Mouse (Mus musculus) monocyte, adult 2 months (primary cell): ENCODE measurements around the gene Podxl.

ENCODE experiments used
- DNase-seq, 2 experiments: peaks; one replicate each; pipeline ENCODE4 v3.0.0; 2022; ENCODE audit warnings: low spot score in 2 of 2, low read depth in 1 of 2

The Podxl gene

DNA sequence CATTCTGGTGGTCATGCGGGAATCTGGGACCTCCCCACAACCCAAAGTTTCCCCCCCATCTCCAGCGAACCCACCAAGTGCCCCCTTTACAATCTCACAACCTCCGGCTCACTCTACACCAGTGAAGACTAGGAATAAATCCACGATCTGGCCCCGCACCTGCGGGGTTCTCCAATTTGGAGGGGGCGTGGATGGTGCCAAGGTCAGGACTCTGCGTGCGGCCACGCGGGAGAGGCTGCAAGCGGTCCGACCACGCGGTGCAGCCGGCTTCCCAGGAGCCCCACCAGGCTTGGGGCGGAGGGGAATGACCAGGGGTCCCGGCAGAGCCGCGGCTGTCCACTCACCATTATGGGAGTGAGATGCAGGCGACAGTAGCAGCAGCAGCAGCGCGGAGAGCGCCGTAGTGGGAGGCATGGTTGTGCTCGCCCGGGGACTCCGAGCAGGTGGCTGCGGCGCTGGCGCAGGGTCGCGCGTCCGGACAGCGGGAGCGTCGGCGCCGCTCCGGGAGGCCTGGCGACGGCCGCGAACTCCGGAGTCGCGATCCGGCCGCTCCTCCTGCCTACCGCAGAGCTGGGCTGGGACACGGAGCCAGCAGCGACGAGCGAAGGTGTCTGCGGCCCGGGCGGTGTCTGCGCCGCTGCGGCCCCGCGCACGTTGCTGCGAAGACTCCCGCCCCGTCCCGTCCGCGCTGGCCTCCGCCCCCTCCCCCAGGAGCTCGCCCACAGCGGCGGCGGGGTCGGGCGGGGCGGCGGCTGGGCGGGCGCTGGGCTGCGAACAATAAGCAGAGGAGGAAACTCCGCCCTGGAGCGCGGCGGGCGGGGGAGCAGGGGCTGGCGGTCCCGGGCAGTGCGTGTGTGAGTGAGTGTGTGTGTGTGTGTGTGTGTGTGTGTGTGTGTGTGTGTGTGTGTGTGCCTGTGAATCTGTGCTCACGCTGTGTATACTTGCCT, at the start of gene Podxl:
Gene Podxl (minus strand): TSS at position 747 of the 947 bp plus-strand sequence.
- no peak for DNase-seq

DNA sequence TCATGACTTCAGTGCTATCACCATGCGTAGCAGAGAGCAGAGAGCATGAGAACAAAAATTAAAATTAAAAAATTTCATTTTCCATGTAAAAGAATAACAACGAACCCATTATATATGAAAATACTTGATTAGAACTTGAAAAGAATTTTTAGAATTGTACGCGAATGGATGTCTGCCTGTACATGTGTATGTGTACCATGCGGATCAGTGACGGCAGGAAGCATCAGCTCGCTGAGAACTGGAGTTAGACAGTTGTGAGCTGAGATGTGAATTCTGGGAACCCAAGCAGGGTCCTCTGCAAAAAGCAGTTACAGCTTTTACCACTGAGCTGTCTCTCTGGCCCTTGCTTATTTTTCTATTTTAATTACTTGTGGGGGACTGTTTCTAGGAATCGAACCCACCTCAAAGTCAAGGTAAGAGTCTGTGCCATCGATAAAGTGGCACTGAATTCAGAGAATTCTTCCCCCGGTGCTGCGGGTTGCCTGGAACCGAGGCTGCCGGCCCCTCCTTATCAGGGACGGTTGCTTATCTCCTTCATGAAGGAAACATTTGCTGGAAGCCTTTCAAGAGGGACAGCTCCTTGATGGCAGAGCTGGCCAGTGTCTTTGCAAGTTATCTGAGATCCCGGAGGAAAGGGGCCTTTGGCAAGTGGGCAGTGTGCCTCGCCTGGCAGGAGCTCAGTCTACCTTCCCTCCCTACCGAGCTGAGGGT, 48.9 kb upstream of the Podxl start:
- no peak for DNase-seq

DNA sequence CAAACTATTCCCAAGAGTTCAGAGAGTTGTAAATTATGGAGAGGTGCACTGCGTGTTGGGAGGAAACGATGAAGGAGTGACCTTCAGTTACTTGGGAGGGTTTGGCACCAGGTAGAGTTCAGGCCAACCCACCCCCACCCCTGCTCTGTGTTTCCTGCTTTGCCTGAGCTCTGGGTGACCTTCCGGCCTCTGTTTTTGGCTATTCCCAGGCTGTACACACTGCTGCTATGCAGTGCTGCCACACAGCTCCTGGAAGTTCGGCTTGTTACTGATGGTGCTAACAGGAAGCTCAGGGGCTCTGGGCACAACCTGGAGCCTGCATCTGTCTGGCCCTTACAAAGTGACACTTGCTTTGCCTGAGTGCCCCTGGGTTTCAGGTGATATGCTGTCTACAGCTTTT, 42.6 kb upstream of the Podxl start:
- DNase-seq = no peak

DNA sequence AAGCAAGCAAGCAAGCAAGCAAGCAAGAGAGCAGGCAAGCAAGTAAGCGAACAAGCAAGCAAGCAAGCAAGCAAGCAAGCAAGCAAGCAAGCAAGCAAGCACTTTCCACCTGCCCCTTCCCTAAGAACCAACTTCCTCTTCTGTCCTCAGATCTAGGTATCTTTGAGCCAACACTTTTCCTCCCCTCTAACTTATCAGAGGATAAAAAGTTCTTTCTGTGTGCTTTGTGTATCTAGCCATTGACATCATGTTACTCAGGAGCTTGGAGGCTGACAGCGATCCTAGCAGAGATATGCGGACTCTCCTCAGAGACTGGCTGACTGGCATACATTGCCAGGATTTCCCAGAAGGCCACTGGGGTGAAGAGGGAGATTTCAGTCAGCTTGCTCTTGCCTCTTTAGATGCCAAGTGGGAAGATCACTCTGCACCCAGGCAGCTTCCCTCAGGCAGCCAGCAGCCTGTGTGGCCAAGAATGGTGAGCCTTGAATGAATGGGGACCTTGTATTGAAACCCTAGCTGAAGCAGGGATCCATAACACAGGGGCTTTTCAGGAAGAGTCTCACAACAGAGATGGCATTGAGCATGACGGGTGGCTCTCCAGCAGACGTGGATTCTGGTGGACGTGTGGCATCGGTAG, 41.0 kb upstream of the Podxl start:
- DNase-seq = no peak

DNA sequence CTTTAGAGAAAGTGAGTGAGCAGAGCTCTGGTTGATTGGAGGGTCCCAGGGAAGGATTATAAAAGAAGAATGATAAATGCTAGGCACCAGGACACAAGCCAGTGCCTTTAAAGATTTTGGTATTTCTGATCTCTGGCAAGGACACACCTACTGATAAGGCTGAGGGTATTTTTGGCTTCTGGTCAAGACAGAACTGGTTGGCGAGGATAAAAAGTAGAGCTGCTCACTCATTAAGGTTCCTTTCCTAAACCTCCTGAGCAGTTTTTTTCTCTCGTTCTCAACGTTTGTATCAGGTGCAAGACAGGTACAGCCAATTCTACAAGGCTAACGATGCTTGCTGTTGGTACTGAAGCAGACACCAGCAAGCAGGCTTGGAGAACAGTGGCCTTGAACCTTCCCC, 38.7 kb upstream of the Podxl start:
- DNase-seq = no peak

DNA sequence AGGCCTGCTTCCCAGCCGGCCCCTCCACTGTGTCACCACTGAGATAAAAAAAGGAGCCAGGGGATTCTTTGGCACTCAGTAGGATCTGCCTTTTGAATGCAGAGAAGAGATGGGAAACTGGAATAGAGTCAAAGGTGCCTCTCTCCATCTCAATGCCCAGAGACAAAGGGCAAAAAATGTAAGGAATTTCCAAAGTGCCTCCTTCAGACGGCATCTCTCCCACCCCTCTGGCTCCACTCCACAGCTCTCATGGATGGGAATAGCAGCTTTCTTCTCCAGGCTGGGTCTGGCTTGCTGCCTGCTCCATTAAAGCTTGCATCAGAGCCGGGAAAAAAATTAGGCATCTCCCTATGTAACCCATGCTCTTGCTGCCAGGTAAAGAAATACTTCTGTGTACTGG, 37.4 kb upstream of the Podxl start:
- no peak for DNase-seq

DNA sequence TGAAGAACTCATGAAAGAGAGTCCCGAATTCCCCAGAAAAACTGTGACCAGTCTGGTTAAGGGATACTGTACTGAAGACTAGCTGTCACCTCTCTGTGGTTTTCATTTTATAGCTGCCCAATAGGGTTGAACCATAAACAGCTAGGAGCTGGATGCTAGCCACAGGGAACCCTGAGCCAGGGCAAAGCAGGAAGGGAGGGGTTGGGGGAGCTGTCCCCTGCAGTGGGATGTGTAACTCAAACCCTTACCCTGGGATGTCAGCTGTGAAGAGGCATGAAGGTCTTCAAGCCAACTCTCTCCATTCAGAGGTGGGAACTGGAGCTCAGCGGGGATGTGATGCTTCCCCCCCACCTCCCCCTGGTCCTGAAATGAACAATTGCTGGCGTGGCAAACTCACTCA, 36.1 kb upstream of the Podxl start:
- no peak for DNase-seq

DNA sequence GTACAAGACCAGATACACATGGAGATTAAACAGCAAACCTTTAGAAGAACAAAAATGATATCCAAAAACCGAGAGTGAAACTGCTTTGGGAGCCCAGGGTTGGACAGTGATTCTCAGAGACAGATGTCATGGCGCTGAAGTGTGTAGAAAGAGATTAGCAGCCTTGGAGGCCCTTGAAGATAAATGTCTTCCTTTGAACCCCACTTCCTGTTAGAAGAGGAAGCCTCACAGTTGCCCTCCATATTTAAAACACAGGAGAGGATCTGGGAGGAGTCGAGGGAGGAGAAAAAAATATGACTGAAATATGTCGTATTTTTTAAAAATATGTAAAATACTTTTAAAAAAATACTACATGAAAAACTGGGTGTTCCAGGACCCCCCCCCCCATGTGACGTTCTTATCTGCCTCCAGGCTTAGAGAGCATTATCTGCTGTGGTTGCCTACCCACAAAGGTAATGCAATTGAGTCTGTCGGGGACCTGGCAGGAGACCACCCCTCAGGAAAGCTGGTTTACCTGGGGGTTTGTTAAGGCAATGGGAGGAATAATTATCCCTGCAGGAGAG, 34.6 kb upstream of the Podxl start:
- DNase-seq = no peak

DNA sequence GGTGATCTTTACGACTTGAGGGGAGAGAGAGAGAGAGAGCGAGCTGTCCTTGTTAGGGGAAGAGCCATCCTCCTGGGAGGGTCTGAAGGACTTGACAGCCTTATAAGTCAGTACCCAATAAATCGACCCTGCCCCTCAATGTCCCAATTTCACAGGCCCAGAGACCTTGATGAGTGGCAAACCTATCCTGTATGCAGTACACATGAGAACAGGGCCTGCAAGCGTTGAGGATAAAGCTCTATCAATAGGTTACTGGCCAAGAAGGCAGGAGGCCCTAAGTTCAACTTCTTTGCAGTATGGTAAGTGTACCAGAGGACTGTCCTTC, 33.3 kb upstream of the Podxl start:
- DNase-seq = no peak

DNA sequence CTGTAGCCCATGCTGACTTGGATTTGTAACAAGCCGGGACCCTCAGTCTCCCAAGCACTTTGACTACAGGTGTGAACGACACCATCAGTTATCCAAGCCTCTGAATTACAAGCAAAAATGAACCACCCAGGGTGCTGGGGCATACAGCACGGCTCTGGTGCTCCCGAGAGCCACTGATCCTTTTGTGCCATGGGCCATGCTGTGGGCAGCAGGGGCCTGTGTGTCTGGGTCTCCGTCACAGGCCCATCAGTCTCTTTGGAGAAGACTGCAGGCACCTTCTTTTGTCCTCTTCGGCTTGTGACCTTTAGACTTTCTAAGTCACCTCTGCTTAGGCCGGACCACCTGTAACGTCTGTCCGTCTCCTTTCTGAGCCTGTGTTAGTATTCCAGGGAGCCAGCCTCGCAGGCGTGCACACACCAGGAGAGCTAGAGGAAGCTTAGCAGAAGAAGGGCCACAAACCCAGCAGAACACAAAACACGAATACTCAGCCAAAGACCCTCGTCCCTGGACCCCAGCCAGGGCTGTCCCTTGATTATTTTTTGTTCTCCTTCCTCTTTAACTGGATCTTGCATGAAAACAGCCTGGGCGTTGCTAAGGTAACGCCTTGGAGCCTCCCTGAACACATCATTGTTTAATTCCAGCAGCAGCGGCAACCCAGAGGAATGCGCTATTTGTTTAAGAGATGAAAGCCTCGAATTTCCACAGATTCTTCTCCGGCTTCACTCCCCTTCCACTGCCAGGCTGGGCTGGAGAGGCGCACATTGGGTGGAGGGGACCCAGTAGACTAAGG, 32.8 kb upstream of the Podxl start:
- DNase-seq = no peak

DNA sequence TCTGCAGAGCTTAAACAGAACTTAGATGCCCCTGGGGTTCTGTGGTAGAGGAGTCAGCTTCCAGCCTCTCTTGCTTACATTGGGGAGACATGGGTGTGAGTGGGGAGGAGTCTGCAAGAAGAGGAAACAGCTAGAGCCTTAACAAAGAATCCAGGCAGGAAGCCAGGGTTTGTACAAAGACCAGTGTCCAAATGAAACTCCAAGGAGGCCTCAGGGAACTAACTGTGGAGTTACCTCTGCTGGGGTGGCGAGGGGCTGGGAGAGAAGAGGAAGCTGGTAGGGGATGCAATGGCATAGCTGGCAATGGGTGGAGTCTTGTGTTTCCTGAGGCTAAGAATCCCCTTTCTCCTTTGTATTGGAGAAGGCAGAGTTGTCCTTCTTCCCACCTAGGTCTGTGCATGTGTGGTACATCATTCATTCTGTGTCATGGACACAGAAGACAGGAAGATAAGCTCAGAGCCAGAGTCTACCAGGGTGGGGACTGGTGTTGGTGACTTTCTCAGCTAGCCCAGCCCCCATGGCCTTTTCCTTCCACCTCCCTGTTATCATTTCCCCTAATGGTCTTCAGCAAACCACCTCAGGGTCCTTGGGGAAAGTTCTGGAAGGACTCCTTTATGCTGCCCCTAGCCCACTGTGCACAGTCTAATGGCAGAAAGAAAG, 28.9 kb upstream of the Podxl start:
- DNase-seq = no peak

DNA sequence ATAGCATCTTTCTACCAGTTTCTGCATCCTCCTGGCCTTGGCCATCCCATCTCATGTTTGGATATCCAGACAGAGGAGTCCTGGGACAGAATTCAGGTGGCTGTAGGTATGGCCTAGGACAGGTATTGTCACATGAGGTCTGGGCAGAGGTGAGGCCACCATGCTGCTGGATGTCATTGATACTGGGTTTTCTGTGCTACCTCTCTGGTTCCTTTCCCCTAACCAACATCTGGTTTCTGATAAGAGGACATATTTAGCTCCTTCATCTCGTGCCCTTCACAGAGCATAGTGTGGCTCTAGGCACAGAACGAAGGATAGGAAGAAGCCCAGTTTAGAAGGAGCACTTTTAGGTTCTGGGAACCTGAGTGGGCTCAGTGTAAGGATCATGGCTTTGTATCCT, 28.3 kb upstream of the Podxl start:
- DNase-seq = no peak

DNA sequence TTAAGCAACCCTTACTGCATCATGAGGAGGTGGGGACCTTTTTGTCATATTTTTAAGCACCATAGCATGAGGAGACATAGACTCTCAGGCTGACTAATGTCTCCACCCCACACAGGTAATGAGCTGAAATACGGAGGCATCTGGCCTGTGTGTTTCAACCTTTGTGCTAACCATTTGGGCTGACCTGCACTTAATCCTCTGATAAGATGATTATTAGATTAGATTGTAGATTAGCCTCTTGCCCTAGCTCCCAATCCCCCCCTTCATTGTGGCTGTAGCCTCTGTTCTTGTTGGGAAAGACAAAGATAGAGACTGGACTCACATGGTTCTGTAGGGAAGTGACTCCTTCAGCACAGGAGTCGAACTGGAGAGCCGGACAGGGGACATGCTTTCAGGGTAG, 27.9 kb upstream of the Podxl start:
- no peak for DNase-seq

DNA sequence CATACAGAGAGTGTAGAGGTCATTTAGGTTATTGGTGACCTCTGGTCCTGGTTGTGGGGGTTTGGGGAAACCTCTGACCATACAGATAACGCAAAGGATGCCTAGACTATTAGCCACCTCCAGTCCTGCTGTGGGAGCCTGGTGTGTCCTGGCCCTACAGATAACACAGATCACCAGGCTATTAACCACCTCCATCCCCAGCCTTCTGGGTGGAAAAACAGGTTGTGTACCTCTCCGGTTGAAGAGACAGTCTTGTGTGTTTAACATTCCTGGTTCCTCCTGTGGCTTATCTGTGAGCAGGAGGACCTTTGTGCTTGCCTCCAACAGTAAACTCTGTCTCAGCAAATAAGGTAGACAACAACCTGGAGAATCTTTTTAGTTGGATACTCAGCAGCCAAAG, 27.0 kb upstream of the Podxl start:
- DNase-seq = no peak

DNA sequence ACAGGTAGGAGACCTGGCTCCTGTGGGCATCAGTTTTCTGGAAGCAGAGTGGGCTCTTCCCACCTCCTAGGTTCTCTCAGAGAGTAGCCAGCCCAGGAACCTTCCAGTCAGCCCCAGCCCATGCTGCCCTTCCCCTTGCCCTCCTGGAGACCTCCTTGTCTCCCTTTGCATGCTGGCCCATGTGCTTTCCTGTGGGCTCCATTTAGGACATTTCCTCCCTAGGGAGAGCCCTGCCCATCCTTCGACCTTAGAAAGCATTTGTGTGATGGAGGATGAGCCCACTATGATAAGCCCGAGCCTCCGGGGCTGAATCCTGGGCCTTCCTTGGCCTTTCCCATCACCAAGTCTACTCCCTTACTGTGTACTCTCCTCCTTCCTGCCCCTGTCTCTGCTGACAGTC, 25.5 kb upstream of the Podxl start:
- DNase-seq = no peak

DNA sequence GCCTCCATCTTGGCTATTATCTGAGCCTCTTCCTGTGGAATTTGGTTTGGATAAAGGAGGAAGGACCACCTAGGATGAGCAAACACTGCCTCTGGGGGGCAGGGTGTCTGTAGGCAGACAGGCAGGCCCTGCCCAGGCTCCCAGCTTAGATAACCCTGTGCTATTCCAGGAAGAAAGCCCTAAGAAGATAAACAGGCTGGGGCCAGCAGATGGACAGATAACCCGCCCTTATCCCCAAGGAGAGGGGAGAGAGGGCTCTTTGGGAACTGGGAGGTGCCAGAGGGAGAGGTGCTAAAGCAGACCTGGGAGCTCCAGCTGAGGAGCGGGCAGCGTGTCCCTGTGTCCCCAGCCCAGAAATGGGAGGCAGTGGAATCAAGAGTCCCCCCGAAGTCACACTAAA, 23.9 kb upstream of the Podxl start:
- no peak for DNase-seq

DNA sequence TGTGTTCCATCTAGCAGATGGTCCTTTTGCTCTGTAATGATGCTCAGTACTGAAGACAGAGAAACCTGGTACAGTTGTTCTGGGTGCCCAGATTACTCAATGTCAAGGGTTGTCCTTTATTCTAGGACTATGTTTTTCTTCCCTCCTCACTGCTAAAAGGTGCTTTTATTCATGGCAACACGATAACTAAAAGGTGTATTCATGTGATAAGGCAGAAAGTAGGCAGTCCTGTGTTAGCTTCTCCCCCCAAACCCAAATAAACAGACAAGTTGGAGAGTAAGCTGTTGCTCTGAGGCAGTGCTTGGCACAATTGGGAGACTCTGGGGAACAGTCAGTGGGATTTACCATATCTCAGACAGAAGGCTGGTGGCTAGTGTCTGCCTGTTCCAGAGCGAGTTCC, 22.3 kb upstream of the Podxl start:
- DNase-seq = no peak

DNA sequence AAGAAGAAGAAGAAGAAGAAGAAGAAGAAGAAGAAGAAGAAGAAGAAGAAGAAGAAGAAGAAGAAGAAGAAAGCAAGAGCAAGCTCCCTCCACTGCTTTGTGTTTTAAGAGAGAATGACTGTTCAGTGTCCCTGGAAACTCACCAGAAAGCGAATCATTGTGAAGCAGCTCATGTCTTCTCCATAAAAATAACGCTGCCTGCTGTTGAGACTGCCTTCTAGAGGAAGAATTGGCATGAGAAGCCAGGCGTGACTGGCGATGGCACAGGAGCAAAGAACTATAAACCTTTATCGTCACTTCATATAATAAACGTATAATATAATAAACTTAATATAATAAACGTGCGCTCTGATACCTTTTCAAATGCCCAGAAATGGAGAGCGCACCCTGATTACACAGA, 12.4 kb upstream of the Podxl start:
- no peak for DNase-seq

DNA sequence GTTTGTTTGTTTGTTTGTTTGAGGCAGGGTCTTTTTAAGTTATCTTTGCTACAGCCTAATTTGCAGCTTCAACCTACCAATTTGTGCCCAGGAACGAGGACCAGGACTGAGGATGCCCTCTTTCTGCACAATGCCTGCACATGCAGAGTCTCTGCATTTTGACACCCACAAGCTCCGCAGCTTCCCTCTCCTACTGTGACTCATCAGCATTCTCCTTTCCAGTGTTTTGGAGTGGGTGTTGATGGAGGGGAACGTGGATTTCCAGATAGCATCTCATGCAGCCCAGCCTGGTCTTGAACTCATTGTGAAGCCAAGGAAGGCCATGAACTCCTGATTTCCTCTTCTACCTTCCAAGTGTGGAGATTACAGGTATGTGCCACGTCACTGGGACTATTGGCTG, 11.3 kb upstream of the Podxl start:
- no peak for DNase-seq

DNA sequence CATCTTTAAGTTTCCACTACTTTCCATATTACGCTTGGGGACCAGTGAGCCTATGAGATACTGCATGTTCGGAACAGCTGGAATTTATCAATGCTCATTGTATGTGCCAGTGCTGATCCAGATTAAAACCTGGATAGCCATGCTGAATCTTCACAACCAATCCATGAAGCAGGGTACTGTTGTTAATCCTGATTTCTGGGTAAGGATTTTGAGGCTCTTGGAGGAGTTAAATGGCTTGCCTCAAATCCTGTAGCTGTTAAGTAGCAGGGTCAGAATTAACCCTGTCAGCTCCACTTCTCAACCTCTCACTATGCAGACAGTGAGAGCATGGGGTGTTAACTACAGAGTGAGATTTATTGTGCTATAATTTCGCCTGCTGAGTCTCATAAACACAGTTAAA, 7.7 kb upstream of the Podxl start:
- DNase-seq = no peak
